Mouse (Mus musculus): Measurements from ENCODE around the gene Uvrag. TPM values are rescaled to one million over a fixed set of nuclear protein-coding genes. Genes with fewer than 3 reads are reported as not detected.

The Uvrag gene
- polyA plus RNA-seq, 1 experiment from 2014 or later: 15.0 TPM

GRCm38 (mm10) chr7:98871882-98872281 is 269.1 kb downstream of the Uvrag start:
- no peaks in the 10 kb centered on the region for H3K9me3 ChIP-seq
- no peak overlapping the region for H3K27ac ChIP-seq
- no peak for ATAC-seq (ENCODE audit: low FRiP score, low read depth)
- H3K4me1 ChIP-seq: peaks cover 44% of the 10 kb centered on the region
- H3K36me3 ChIP-seq: no peaks in the 10 kb centered on the region
- 0 out of 2 replicates have a peak, but pooled peaks cover 4% of the 10 kb centered on the region for H3K27me3 ChIP-seq (replicated peaks)
- H3K9ac ChIP-seq: no peak overlapping the region
- H3K4me2 ChIP-seq (replicated peaks): no peak overlapping the region
- no peak overlapping the region for H3K4me3 ChIP-seq
- WGBS: 78% methylated on average over 12 of the region's 12 CpGs

DNA sequence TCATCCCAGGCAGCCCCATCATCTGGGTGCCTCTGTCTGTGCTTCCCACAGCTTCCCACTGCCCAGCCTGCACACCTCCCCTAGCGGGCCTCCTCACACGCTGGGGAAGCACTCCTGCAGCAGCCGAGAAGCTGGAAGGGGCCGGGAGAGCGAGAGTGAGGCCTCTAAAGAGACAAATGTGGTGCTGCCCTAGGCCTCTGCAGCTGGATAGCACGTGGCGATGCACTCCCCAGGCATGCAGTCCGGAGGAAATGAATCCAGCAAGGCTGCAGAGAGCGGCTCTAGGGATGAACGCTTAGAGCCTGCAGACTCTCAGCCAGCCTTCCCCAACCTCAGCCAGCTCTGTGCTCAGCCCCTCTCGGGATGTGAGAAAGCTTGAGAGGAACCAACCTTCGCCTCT is 270.1 kb downstream of the Uvrag start:
- no peak overlapping the region for H3K9ac ChIP-seq
- no peak overlapping the region for H3K4me2 ChIP-seq (replicated peaks)
- H3K9me3 ChIP-seq: no peaks in the 10 kb centered on the region
- H3K4me1 ChIP-seq: peaks cover 40% of the 10 kb centered on the region
- 0 out of 2 replicates have a peak, but pooled peaks cover 4% of the 10 kb centered on the region for H3K27me3 ChIP-seq (replicated peaks)
- H3K4me3 ChIP-seq: no peak overlapping the region
- ATAC-seq (ENCODE audit: low FRiP score, low read depth): no peak
- H3K27ac ChIP-seq: no peak overlapping the region
- WGBS: 26% methylated on average over 12 of the region's 12 CpGs
- no peaks in the 10 kb centered on the region for H3K36me3 ChIP-seq

GRCm38 (mm10) chr7:98869070-98869469 is 271.9 kb downstream of the Uvrag start:
- Histone ChIP-seq H3K4me3 (no peak overlapping the region), H3K9ac (no peak overlapping the region), H3K27me3 (replicated peaks) (no peaks in the 10 kb centered on the region), H3K4me2 (replicated peaks) (no peak overlapping the region), H3K36me3 (no peaks in the 10 kb centered on the region), H3K9me3 (no peaks in the 10 kb centered on the region), H3K27ac (no peak overlapping the region), H3K4me1 (peaks cover 41% of the 10 kb centered on the region)
- ATAC-seq (ENCODE audit: low FRiP score, low read depth): no peak
- 71% methylated on average over 3 of the region's 3 CpGs for WGBS

DNA sequence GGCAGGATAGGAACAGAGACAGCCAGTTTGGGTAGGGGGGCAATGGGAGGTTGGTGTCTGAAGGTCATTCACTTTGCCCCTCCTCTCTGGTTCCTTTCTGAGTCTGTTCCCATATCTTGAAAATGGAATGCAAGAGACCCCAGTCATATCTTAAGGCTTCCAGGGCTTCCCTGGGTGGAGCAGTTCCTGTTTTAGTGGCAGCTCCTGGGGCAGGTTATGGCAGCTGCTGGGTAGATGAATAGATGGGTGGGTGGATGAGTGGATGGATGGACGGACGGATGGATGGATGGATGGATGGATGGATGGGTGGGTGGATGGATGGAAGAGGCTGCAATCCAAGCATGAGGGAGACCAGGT is 273.2 kb downstream of the Uvrag start:
- Histone ChIP-seq H3K4me1 (peaks cover 43% of the 10 kb centered on the region), H3K27ac (no peak overlapping the region)
- ATAC-seq (ENCODE audit: low FRiP score, low read depth): no peak

DNA sequence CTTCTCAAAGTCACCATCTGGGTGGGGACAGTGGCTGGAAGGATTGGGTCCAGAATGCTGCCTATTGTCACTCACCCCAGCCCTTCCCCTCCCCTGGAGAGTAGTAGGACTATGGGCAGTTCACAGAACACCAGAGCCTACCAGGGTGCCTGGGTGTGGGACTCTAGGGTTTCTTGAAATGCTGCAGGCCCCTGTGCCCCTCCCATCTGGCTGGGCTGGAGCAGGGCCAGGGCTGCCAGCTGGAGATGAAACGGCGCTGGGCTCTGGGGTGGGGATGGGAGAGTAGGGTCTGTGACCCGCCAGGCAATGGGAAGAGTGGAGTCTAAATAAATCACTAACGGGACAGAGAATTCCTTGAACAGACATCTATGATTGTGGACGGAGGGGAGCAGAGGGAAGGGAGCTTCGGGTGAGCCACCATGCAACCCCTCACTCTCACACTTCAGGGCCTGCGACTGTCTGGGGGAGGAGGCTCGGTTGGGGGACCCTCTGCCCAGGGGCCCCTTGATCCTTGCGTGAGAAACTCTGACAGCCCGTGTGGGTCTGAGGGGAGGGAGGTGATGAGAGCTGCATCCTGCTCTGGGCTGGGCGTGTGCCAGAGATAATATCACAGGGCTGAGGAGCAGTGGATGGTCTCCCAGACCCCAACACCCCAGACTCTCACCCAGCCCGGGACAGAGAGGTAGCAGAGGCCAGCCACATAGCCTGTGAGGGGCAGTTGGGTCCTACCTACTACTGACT is 273.7 kb downstream of the Uvrag start:
- Histone ChIP-seq H3K4me3 (no peak overlapping the region), H3K4me2 (replicated peaks) (peak overlapping the region; percentile 27), H3K4me1 (peaks cover 43% of the 10 kb centered on the region), H3K27ac (no peak overlapping the region), H3K27me3 (replicated peaks) (no peaks in the 10 kb centered on the region), H3K36me3 (no peaks in the 10 kb centered on the region), H3K9me3 (no peaks in the 10 kb centered on the region), H3K9ac (no peak overlapping the region)
- WGBS: 28% methylated on average over 12 of the region's 12 CpGs
- ATAC-seq (ENCODE audit: low FRiP score, low read depth): peak; percentile 63

More for the DNA sequence above, 273.2 kb downstream of the Uvrag start:
- peak overlapping the region; percentile 27; the same call in 1 of the 2 replicates for H3K4me2 ChIP-seq (replicated peaks)
- 88% methylated on average over 2 of the region's 2 CpGs for WGBS
- H3K9me3 ChIP-seq: no peaks in the 10 kb centered on the region
- no peak overlapping the region for H3K9ac ChIP-seq
- H3K27me3 ChIP-seq (replicated peaks): no peaks in the 10 kb centered on the region
- H3K36me3 ChIP-seq: no peaks in the 10 kb centered on the region
- no peak overlapping the region for H3K4me3 ChIP-seq

- Histone ChIP-seq H3K27me3 (replicated peaks) (no peaks in the 10 kb centered on the region), H3K9me3 (no peaks in the 10 kb centered on the region), H3K36me3 (no peaks in the 10 kb centered on the region), H3K9ac (no peak overlapping the region), H3K4me1 (peaks cover 41% of the 10 kb centered on the region), H3K4me2 (replicated peaks) (no peak overlapping the region), H3K27ac (no peak overlapping the region), H3K4me3 (no peak overlapping the region)
- ATAC-seq (ENCODE audit: low FRiP score, low read depth): no peak
- 52% methylated on average over 9 of the region's 9 CpGs for WGBS
Observed at GRCm38 (mm10) chr7:98863969-98864718, 276.8 kb downstream of the Uvrag start.

DNA sequence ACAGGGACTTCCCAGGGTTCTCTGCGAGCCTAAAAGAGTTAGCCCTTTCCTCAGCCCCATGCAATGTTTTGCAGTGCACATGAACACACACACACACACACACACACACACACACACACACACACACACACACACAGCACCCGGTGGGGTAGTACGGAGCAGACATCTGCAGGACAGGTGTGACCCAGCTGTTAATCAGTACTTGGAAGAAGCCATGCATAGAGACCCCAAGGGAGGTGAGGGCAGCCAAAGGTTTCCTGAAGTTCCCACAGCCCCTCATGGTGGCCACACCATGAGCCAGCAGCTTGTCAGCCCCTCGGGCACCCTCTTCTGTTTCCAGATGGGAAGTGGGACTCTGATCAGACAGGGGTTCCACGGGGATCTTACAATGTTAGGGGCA is 277.9 kb downstream of the Uvrag start:
- no peak overlapping the region for H3K4me3 ChIP-seq
- no peak for ATAC-seq (ENCODE audit: low FRiP score, low read depth)
- no peaks in the 10 kb centered on the region for H3K9me3 ChIP-seq
- no peaks in the 10 kb centered on the region for H3K36me3 ChIP-seq
- no peaks in the 10 kb centered on the region for H3K27me3 ChIP-seq (replicated peaks)
- no peak overlapping the region for H3K27ac ChIP-seq
- 72% methylated on average over 5 of the region's 5 CpGs for WGBS
- no peak overlapping the region for H3K9ac ChIP-seq
- H3K4me2 ChIP-seq (replicated peaks): no peak overlapping the region
- peaks cover 32% of the 10 kb centered on the region for H3K4me1 ChIP-seq

- no peaks in the 10 kb centered on the region for H3K27me3 ChIP-seq (replicated peaks)
- no peak for ATAC-seq (ENCODE audit: low FRiP score, low read depth)
- H3K36me3 ChIP-seq: no peaks in the 10 kb centered on the region
- no peak overlapping the region for H3K9ac ChIP-seq
- no peak overlapping the region for H3K4me3 ChIP-seq
- WGBS: 26% methylated on average over 2 of the region's 2 CpGs
- no peaks in the 10 kb centered on the region for H3K9me3 ChIP-seq
- no peak overlapping the region for H3K4me2 ChIP-seq (replicated peaks)
- peaks cover 16% of the 10 kb centered on the region; the same call in 1 of the 2 replicates for H3K4me1 ChIP-seq
- no peak overlapping the region for H3K27ac ChIP-seq
Observed at GRCm38 (mm10) chr7:98861002-98861401, 279.9 kb downstream of the Uvrag start.

GRCm38 (mm10) chr7:98857094-98857493 is 283.8 kb downstream of the Uvrag start:
- WGBS: 89% methylated on average over 3 of the region's 3 CpGs
- H3K9ac ChIP-seq: no peak overlapping the region
- no peak overlapping the region for H3K4me2 ChIP-seq (replicated peaks)

GRCm38 (mm10) chr7:98856128-98856527 is 284.8 kb downstream of the Uvrag start:
- no peaks in the 10 kb centered on the region for H3K9me3 ChIP-seq
- no peak for ATAC-seq (ENCODE audit: low FRiP score, low read depth)
- no peak overlapping the region for H3K4me3 ChIP-seq
- 0 out of 2 replicates have a peak, but pooled peaks cover 3% of the 10 kb centered on the region for H3K36me3 ChIP-seq
- H3K27ac ChIP-seq: no peak overlapping the region
- H3K4me2 ChIP-seq (replicated peaks): no peak overlapping the region
- WGBS: 14% methylated on average over 3 of the region's 3 CpGs
- peaks cover 11% of the 10 kb centered on the region; the same call in 1 of the 2 replicates for H3K4me1 ChIP-seq
- no peak overlapping the region for H3K9ac ChIP-seq
- no peaks in the 10 kb centered on the region for H3K27me3 ChIP-seq (replicated peaks)

More at GRCm38 (mm10) chr7:98857094-98857493, 283.8 kb downstream of the Uvrag start:
- Histone ChIP-seq H3K9me3 (no peaks in the 10 kb centered on the region), H3K36me3 (0 out of 2 replicates have a peak, but pooled peaks cover 3% of the 10 kb centered on the region), H3K4me1 (peaks cover 9% of the 10 kb centered on the region; the same call in 1 of the 2 replicates), H3K27ac (no peak overlapping the region), H3K27me3 (replicated peaks) (no peaks in the 10 kb centered on the region), H3K4me3 (no peak overlapping the region)
- ATAC-seq (ENCODE audit: low FRiP score, low read depth): no peak

GRCm38 (mm10) chr7:98855388-98855787 is 285.6 kb downstream of the Uvrag start:
- 68% methylated on average over 2 of the region's 2 CpGs for WGBS

GRCm38 (mm10) chr7:98853806-98854205 is 287.1 kb downstream of the Uvrag start:
- H3K4me3 ChIP-seq: no peak overlapping the region
- H3K27ac ChIP-seq: no peak overlapping the region
- H3K4me2 ChIP-seq (replicated peaks): no peak overlapping the region
- H3K9me3 ChIP-seq: no peaks in the 10 kb centered on the region
- 0 out of 2 replicates have a peak, but pooled peaks cover 3% of the 10 kb centered on the region for H3K36me3 ChIP-seq
- peaks cover 6% of the 10 kb centered on the region; the same call in 1 of the 2 replicates for H3K4me1 ChIP-seq
- 86% methylated on average over 6 of the region's 6 CpGs for WGBS
- no peaks in the 10 kb centered on the region for H3K27me3 ChIP-seq (replicated peaks)
- no peak for ATAC-seq (ENCODE audit: low FRiP score, low read depth)
- H3K9ac ChIP-seq: no peak overlapping the region

More at GRCm38 (mm10) chr7:98855388-98855787, 285.6 kb downstream of the Uvrag start:
- Histone ChIP-seq H3K4me1 (peaks cover 6% of the 10 kb centered on the region; the same call in 1 of the 2 replicates), H3K27ac (no peak overlapping the region), H3K27me3 (replicated peaks) (no peaks in the 10 kb centered on the region), H3K4me3 (no peak overlapping the region), H3K9me3 (no peaks in the 10 kb centered on the region), H3K9ac (no peak overlapping the region), H3K4me2 (replicated peaks) (no peak overlapping the region), H3K36me3 (0 out of 2 replicates have a peak, but pooled peaks cover 3% of the 10 kb centered on the region)
- no peak for ATAC-seq (ENCODE audit: low FRiP score, low read depth)

Measured in neural tube, embryonic 12.5 days (tissue).